Mouse (Mus musculus) brain, embryonic 14.5 days (tissue): ENCODE results near the gene Rpn1.

ENCODE experiments used
- CTCF ChIP-seq: fragments of 200-500 bp; IDR thresholded peaks from 2 replicates; pipeline ENCODE4 v1.5.1; 2012; ENCODE audit warnings: inconsistent platforms, mild to moderate bottlenecking, moderate library complexity, borderline replicate concordance; ENCODE audit not compliant: insufficient read depth, insufficient read length; ENCODE audit errors: extremely low read depth
- POLR2A ChIP-seq: fragments of 200-500 bp; IDR thresholded peaks from 2 replicates; pipeline ENCODE4 v1.6.1; 2012; ENCODE audit warnings: mild to moderate bottlenecking, inconsistent platforms, borderline replicate concordance; ENCODE audit not compliant: poor library complexity, insufficient read depth, insufficient read length, severe bottlenecking; ENCODE audit errors: extremely low read depth

DNA sequence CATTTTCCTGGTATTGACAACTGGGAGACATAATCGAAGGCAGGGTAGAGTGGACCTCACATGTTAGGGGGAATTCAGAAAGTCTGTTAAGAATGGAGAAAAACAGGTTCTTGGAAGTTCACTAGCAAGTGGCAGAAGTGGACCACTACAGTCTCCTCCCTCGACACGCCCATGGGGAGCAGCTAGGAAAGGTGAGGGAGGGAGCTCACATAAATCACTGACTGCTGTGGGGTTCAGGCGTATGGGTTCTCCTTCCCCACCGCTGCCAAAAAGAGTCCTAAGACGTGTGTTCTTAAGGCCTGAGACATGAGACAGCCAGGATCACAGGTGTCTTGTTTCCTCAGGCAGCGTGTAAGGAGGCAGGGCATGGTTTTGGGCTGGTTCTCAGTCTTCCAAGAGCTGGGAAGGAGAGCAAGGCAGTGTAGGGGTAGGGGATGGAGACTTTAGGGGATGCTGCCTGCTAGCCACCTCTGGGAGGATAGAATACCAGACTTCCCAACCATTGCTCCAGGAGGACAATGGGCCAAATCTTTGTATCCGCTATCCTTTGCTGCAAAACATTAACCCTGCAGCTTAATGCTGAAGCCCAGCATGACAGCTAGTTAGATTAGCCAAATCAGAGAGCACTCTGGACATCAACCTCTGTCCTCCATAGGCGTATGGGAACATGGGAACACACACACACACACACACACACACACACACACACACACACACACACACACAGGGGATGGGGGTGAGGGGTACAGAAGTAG lies 30.0 kb upstream of the Rpn1 start:
- no peak for TF ChIP-seq POLR2A
- TF ChIP-seq CTCF, result no peak
